Mouse (Mus musculus): ENCODE results near the gene Gas2. TPM values are rescaled to one million over a fixed set of nuclear protein-coding genes. Genes with fewer than 3 reads are reported as not detected.

Gene Gas2
- total RNA-seq, 1 experiment: 4.1 TPM

DNA sequence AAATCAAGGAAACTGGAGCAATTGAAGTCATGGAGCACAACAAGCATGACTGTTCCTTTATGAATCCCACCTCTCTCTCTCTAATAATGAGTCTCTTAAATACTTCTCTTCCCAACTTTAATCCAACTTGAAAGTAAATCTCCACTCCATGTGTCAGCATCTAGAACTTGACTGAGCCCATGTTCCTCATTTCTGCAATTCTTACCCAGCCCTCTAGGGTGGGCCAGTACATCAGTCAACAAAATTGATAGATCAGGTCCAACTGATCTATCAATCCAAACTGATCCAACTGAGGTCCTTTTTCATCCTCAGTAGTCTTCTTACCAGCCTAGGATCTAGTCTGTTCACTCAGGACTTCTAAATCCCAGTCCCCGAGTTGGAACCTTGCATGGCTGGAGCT is 153.4 kb downstream of the Gas2 start:
- H3K36me3 ChIP-seq (ENCODE audit: control insufficient read depth, insufficient read depth, low read length, poor library complexity, severe bottlenecking): no peaks in the 10 kb centered on the region
- in situ Hi-C loops (cut with MboI; ENCODE audit: low sequenced_read_pairs in 2 of 2, unreplicated experiment in 2 of 2): no loop called here
- TF ChIP-seq ZC3H11A (IDR thresholded peaks at IDR 0.05; ENCODE audit: borderline replicate concordance, low read depth, low read length): no peak
- TF ChIP-seq MAFK (IDR thresholded peaks at IDR 0.05; ENCODE audit: insufficient read depth, low read depth, low read length): no peak
- TF ChIP-seq CHD2 (IDR thresholded peaks at IDR 0.05; ENCODE audit: low read depth, low read length): no peak
- no peak for TF ChIP-seq ZNF384 (IDR thresholded peaks at IDR 0.05; ENCODE audit: low read depth, low read length)
- H3K9ac ChIP-seq (ENCODE audit: insufficient read depth, low read depth, low read length, poor library complexity, severe bottlenecking): no peak overlapping the region
- H3K9me3 ChIP-seq (ENCODE audit: control insufficient read depth, insufficient read depth, low read depth, low read length): no peaks in the 10 kb centered on the region
- H3K4me3 ChIP-seq (ENCODE audit: insufficient read depth in 1 of 2, low read depth in 1 of 2, low read length in 2 of 2, poor library complexity in 1 of 2, severe bottlenecking in 1 of 2): no peak overlapping the region
- no peaks in the 10 kb centered on the region for H3K4me1 ChIP-seq (ENCODE audit: control insufficient read depth in 2 of 2, insufficient read depth in 2 of 2, low read length in 2 of 2, poor library complexity in 1 of 2)
- H3K27ac ChIP-seq (ENCODE audit: insufficient read depth, low read depth, low read length, poor library complexity, severe bottlenecking): no peak overlapping the region
- no peak for DNase-seq (ENCODE audit: low read depth, low spot score)

DNA sequence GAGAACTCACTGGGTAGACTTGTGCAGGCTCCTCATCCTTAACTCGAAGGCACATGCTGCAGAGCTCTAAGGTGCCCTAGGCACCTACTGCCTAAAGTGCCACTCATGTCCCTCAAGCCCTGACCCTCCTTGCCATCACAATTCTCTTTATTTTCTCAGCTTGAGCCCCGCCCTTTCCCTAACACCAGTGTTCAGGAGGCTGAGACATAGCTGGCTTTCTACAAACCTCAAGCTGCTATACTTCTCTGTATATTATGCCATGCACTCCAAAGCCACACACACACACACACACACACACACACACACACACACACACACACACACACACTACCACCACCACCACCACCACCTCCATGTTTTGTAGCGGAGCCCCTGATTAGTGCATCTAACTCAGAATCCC is 153.8 kb downstream of the Gas2 start, which contains the start of gene 1700015G11Rik:
TSS of gene 1700015G11Rik (minus strand) at position 101 of the 400 bp plus-strand sequence.
- Histone ChIP-seq H3K4me1 (ENCODE audit: control insufficient read depth in 2 of 2, insufficient read depth in 2 of 2, low read length in 2 of 2, poor library complexity in 1 of 2) (no peaks in the 10 kb centered on the region), H3K27ac (ENCODE audit: insufficient read depth, low read depth, low read length, poor library complexity, severe bottlenecking) (no peak within 1 kb of the TSS), H3K4me3 (ENCODE audit: insufficient read depth in 1 of 2, low read depth in 1 of 2, low read length in 2 of 2, poor library complexity in 1 of 2, severe bottlenecking in 1 of 2) (no peak within 1 kb of the TSS), H3K9ac (ENCODE audit: insufficient read depth, low read depth, low read length, poor library complexity, severe bottlenecking) (no peak within 1 kb of the TSS), H3K9me3 (ENCODE audit: control insufficient read depth, insufficient read depth, low read depth, low read length) (no peaks in the 10 kb centered on the region), H3K36me3 (ENCODE audit: control insufficient read depth, insufficient read depth, low read length, poor library complexity, severe bottlenecking) (no peaks in the 10 kb centered on the region)
- in situ Hi-C loops (cut with MboI; ENCODE audit: low sequenced_read_pairs in 2 of 2, unreplicated experiment in 2 of 2): no loop called here
- DNase-seq (ENCODE audit: low read depth, low spot score): no peak
- TF ChIP-seq ZNF384 (IDR thresholded peaks at IDR 0.05; ENCODE audit: low read depth, low read length) (no peak), HCFC1 (IDR thresholded peaks at IDR 0.05; ENCODE audit: borderline replicate concordance, insufficient read depth, low read length) (no peak), MAFK (IDR thresholded peaks at IDR 0.05; ENCODE audit: insufficient read depth, low read depth, low read length) (no peak), CHD2 (IDR thresholded peaks at IDR 0.05; ENCODE audit: low read depth, low read length) (no peak), ZC3H11A (IDR thresholded peaks at IDR 0.05; ENCODE audit: borderline replicate concordance, low read depth, low read length) (no peak)

DNA sequence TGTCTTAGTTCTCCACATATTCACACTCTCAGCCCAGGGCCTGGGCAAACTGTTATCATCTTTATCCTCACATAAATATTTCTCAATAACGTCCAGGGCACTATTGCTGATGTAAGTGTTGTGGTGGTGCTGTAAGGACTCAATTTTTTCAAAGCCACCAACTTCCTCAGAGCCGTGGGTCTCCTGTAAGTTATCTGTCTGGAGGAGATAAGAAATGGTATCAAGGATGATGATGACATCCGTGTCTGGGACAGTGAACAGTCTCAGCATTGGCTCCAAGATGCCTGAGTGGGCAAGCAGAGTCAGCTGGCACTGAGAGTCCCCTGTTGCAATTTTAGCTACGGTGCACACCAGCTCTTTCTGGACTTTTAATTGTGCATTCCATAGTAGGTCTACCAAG is 160.2 kb downstream of the Gas2 start:
- H3K9ac ChIP-seq (ENCODE audit: insufficient read depth, low read depth, low read length, poor library complexity, severe bottlenecking): no peak overlapping the region
- no peaks in the 10 kb centered on the region for H3K9me3 ChIP-seq (ENCODE audit: control insufficient read depth, insufficient read depth, low read depth, low read length)
- TF ChIP-seq ZC3H11A (IDR thresholded peaks at IDR 0.05; ENCODE audit: borderline replicate concordance, low read depth, low read length) (no peak), ZNF384 (IDR thresholded peaks at IDR 0.05; ENCODE audit: low read depth, low read length) (no peak), HCFC1 (IDR thresholded peaks at IDR 0.05; ENCODE audit: borderline replicate concordance, insufficient read depth, low read length) (no peak), MAFK (IDR thresholded peaks at IDR 0.05; ENCODE audit: insufficient read depth, low read depth, low read length) (no peak), CHD2 (IDR thresholded peaks at IDR 0.05; ENCODE audit: low read depth, low read length) (no peak)
- in situ Hi-C loops (cut with MboI; ENCODE audit: low sequenced_read_pairs in 2 of 2, unreplicated experiment in 2 of 2): no loop called here
- no peaks in the 10 kb centered on the region for H3K4me1 ChIP-seq (ENCODE audit: control insufficient read depth in 2 of 2, insufficient read depth in 2 of 2, low read length in 2 of 2, poor library complexity in 1 of 2)
- H3K36me3 ChIP-seq (ENCODE audit: control insufficient read depth, insufficient read depth, low read length, poor library complexity, severe bottlenecking): no peaks in the 10 kb centered on the region
- no peak overlapping the region for H3K4me3 ChIP-seq (ENCODE audit: insufficient read depth in 1 of 2, low read depth in 1 of 2, low read length in 2 of 2, poor library complexity in 1 of 2, severe bottlenecking in 1 of 2)
- H3K27ac ChIP-seq (ENCODE audit: insufficient read depth, low read depth, low read length, poor library complexity, severe bottlenecking): no peak overlapping the region
- no peak for DNase-seq (ENCODE audit: low read depth, low spot score)

DNA sequence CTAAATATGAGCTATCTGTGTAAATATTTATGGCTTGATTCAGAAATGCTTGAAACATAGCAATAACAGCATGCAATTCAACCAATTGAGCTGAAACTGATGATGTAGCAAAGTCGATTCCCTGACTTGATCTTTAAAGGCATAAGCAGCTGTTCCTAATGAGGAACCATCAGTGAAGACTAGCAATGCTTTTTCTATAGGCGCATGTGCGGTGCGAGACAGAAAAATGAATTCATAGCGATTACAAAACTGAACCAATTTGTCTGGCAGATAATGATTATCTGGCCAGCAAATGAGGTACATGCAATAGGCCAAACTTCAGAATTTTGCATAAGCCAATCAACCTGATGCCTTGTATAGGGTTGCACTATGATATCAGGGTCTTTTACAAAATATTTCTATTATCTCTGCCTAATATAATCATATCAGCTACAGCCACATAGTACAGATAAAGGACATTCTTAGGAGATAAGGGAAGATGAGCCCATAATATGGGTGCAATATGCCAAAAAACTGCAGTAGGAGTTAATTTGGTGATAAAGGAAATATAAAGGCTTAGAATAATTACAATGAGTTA is 162.3 kb downstream of the Gas2 start:
- TF ChIP-seq CHD2 (IDR thresholded peaks at IDR 0.05; ENCODE audit: low read depth, low read length) (no peak), ZC3H11A (IDR thresholded peaks at IDR 0.05; ENCODE audit: borderline replicate concordance, low read depth, low read length) (no peak), ZNF384 (IDR thresholded peaks at IDR 0.05; ENCODE audit: low read depth, low read length) (no peak), HCFC1 (IDR thresholded peaks at IDR 0.05; ENCODE audit: borderline replicate concordance, insufficient read depth, low read length) (no peak), MAFK (IDR thresholded peaks at IDR 0.05; ENCODE audit: insufficient read depth, low read depth, low read length) (no peak)
- Histone ChIP-seq H3K27ac (ENCODE audit: insufficient read depth, low read depth, low read length, poor library complexity, severe bottlenecking) (no peak overlapping the region), H3K36me3 (ENCODE audit: control insufficient read depth, insufficient read depth, low read length, poor library complexity, severe bottlenecking) (no peaks in the 10 kb centered on the region), H3K9ac (ENCODE audit: insufficient read depth, low read depth, low read length, poor library complexity, severe bottlenecking) (no peak overlapping the region), H3K4me3 (ENCODE audit: insufficient read depth in 1 of 2, low read depth in 1 of 2, low read length in 2 of 2, poor library complexity in 1 of 2, severe bottlenecking in 1 of 2) (no peak overlapping the region), H3K4me1 (ENCODE audit: control insufficient read depth in 2 of 2, insufficient read depth in 2 of 2, low read length in 2 of 2, poor library complexity in 1 of 2) (no peaks in the 10 kb centered on the region), H3K9me3 (ENCODE audit: control insufficient read depth, insufficient read depth, low read depth, low read length) (no peaks in the 10 kb centered on the region)
- DNase-seq (ENCODE audit: low read depth, low spot score): no peak
- in situ Hi-C loops (cut with MboI; ENCODE audit: low sequenced_read_pairs in 2 of 2, unreplicated experiment in 2 of 2): no loop called here

Measured in ES-E14 (cell line).